Comparison of ENCODE assay signal across 23 mouse cellular contexts in the genomic region with DNA sequence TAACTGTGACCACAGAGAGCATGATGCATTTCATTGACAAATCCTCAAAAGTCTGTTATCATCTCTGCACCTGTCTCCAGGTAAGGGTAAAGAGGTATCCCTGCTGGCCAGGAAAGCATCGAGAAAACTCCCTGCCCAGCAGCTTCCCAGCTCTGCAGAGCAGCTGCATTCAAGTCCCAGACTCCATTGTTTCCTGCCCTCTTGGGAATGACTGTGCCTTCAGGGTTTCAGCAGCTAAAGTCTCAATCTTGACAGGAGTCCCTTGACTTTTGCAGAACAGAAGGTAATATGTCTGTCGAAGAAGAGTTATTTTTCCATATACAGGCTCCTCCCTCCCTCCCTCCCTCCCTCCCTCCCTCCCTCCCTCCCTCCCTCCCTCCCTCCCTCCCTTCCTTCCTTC.
A peak's percentile ranks its signal among the peaks of the same experiment; 100 is the strongest.
DNase-seq lines count a peak whose midpoint lies in the region; ATAC-seq and TF ChIP-seq lines count a peak whose summit lies in the region.
"Had no signal": no experiment of that assay in that cellular context is flagged by ENCODE, and none has a peak within 500 bp of the region (broad histone marks: within the 10 kb centered on the region; RNA-seq: fewer than 3 reads in every experiment).

No protein-coding gene starts in this region.

- 0 out of 2 replicates have a peak overlapping the region, but pooled peaks have one; percentile 22 for H3K27ac ChIP-seq in heart, embryonic 10.5 days
- no peak overlapping the region for H3K27ac ChIP-seq in neural tube, embryonic 12.5 days
- H3K27ac ChIP-seq in midbrain, embryonic 15.5 days, result peak overlapping the region; percentile 79
- H3K27ac ChIP-seq in neural tube, embryonic 15.5 days (replicated peaks), result 0 out of 2 replicates have a peak overlapping the region, but pooled peaks have one; percentile 13
- H3K27ac ChIP-seq in layer of hippocampus, adult 2 months, result no peak overlapping the region
- H3K27ac ChIP-seq: gastrocnemius, adult 2 months; heart, adult 2 months; kidney, postnatal 0 days; liver, embryonic 15.5 days; lung, embryonic 15.5 days had no signal

- H3K9ac ChIP-seq in neural tube, embryonic 12.5 days, result no peak overlapping the region
- H3K9ac ChIP-seq in midbrain, embryonic 15.5 days, result no peak overlapping the region
- no peak overlapping the region for H3K9ac ChIP-seq in neural tube, embryonic 15.5 days (replicated peaks)
- H3K9ac ChIP-seq: liver, embryonic 15.5 days; lung, embryonic 15.5 days had no signal

- no peaks in the 10 kb centered on the region for H3K9me3 ChIP-seq in heart, embryonic 10.5 days
- H3K9me3 ChIP-seq in neural tube, embryonic 12.5 days, result no peaks in the 10 kb centered on the region
- H3K9me3 ChIP-seq in midbrain, embryonic 15.5 days, result no peaks in the 10 kb centered on the region
- no peaks in the 10 kb centered on the region for H3K9me3 ChIP-seq in neural tube, embryonic 15.5 days (replicated peaks)
- H3K9me3 ChIP-seq: liver, embryonic 15.5 days; lung, embryonic 15.5 days had no signal

- H3K4me3 ChIP-seq in heart, embryonic 10.5 days, result no peak overlapping the region
- no peak overlapping the region for H3K4me3 ChIP-seq in neural tube, embryonic 12.5 days
- no peak overlapping the region for H3K4me3 ChIP-seq in midbrain, embryonic 15.5 days
- no peak overlapping the region for H3K4me3 ChIP-seq in neural tube, embryonic 15.5 days (replicated peaks)
- H3K4me3 ChIP-seq in layer of hippocampus, adult 2 months, result no peak overlapping the region
- H3K4me3 ChIP-seq: erythroblast, embryonic 14.5 days; gastrocnemius, adult 2 months; heart, adult 2 months; liver, embryonic 15.5 days; lung, embryonic 15.5 days had no signal

- 0 out of 2 replicates have a peak, but pooled peaks have one; percentile 33 for ATAC-seq in neural tube, embryonic 12.5 days (ENCODE audit: low FRiP score, low read depth)
- ATAC-seq in midbrain, embryonic 15.5 days (replicated peaks), result peak; percentile 55
- peak; percentile 21; the same call in 1 of the 2 replicates for ATAC-seq in neural tube, embryonic 15.5 days (ENCODE audit: low FRiP score)
- ATAC-seq: intestine, embryonic 16.5 days; Patski had no signal

- H3K27me3 ChIP-seq in heart, embryonic 10.5 days (ENCODE audit: insufficient read depth, poor library complexity, severe bottlenecking), result no peaks in the 10 kb centered on the region
- H3K27me3 ChIP-seq in neural tube, embryonic 12.5 days (replicated peaks), result no peaks in the 10 kb centered on the region
- no peaks in the 10 kb centered on the region for H3K27me3 ChIP-seq in midbrain, embryonic 15.5 days (replicated peaks)
- no peaks in the 10 kb centered on the region for H3K27me3 ChIP-seq in neural tube, embryonic 15.5 days (replicated peaks)
- H3K27me3 ChIP-seq: liver, embryonic 15.5 days; lung, embryonic 15.5 days had no signal

- TF ChIP-seq CTCF in layer of hippocampus, adult 2 months (conservative IDR thresholded peaks at IDR 0.05), result no peak

- 44% methylated on average over 2 of the region's 2 CpGs for WGBS in heart, embryonic 10.5 days
- 48% methylated on average over 2 of the region's 2 CpGs for WGBS in neural tube, embryonic 12.5 days
- 19% methylated on average over 2 of the region's 2 CpGs for WGBS in midbrain, embryonic 15.5 days
- WGBS in neural tube, embryonic 15.5 days, result 34% methylated on average over 2 of the region's 2 CpGs

- H3K4me2 ChIP-seq in neural tube, embryonic 12.5 days (replicated peaks), result no peak overlapping the region
- no peak overlapping the region for H3K4me2 ChIP-seq in midbrain, embryonic 15.5 days
- no peak overlapping the region for H3K4me2 ChIP-seq in neural tube, embryonic 15.5 days
- H3K4me2 ChIP-seq: liver, embryonic 15.5 days; lung, embryonic 15.5 days had no signal

- H3K36me3 ChIP-seq in heart, embryonic 10.5 days, result no peaks in the 10 kb centered on the region
- H3K36me3 ChIP-seq in neural tube, embryonic 12.5 days, result no peaks in the 10 kb centered on the region
- H3K36me3 ChIP-seq in midbrain, embryonic 15.5 days (replicated peaks), result no peaks in the 10 kb centered on the region
- H3K36me3 ChIP-seq in neural tube, embryonic 15.5 days, result no peaks in the 10 kb centered on the region
- H3K36me3 ChIP-seq: liver, embryonic 15.5 days; lung, embryonic 15.5 days had no signal

- peaks cover 43% of the 10 kb centered on the region for H3K4me1 ChIP-seq in heart, embryonic 10.5 days
- H3K4me1 ChIP-seq in neural tube, embryonic 12.5 days, result no peaks in the 10 kb centered on the region
- peaks cover 20% of the 10 kb centered on the region for H3K4me1 ChIP-seq in midbrain, embryonic 15.5 days
- peaks cover 18% of the 10 kb centered on the region for H3K4me1 ChIP-seq in neural tube, embryonic 15.5 days
- H3K4me1 ChIP-seq: liver, embryonic 15.5 days; lung, embryonic 15.5 days had no signal

- no peak for DNase-seq in heart, embryonic 10.5 days (ENCODE audit: low spot score)
- no peak for DNase-seq in heart, adult 9 months (ENCODE audit: low spot score in 2 of 2)
- DNase-seq in neural tube, embryonic 10.5 days (ENCODE audit: extremely low spot score, low spot score), result no peak
- DNase-seq in cerebellum, postnatal 4 days (ENCODE audit: low spot score in 2 of 2), result no peak
- DNase-seq in layer of hippocampus, adult 2 months (ENCODE audit: low spot score in 2 of 2), result no peak
- DNase-seq: adrenal gland, postnatal 10 days; cerebellum, adult 11 months; cerebellum, adult 9-10 months; gastrocnemius, adult 2 months; heart, adult 2 months; heart, postnatal 14 days; kidney, adult 8-10 months; thymus, adult 2 months; thymus, postnatal 4 days had no signal

Comparison
In these comparisons a context has a peak if more than half of its experiments do, and no peak if none do; other contexts are left out.
1. H3K27ac ChIP-seq: peak in heart, embryonic 10.5 days (single experiment), midbrain, embryonic 15.5 days (single experiment) and neural tube, embryonic 15.5 days (single experiment); none in neural tube, embryonic 12.5 days (single experiment) and layer of hippocampus, adult 2 months (single experiment).
2. Peak in every context shown above with its lines, with median percentiles within 50 percentile points of each other: ATAC-seq.